Mouse (Mus musculus) stomach, embryonic 16.5 days (tissue): Measurements from ENCODE around the gene Surf2. TPM values are rescaled to one million over a fixed set of nuclear protein-coding genes. Genes with fewer than 3 reads are reported as not detected.
"Not testable (repeated sequence)": the region's sequence is repeated elsewhere in the genome, so short reads cannot be mapped to it uniquely, and the experiment has no call there.

ENCODE experiments used
- ATAC-seq: fragments of 200-750 bp; cut with Nextera tagmentation; 2 replicates; pipeline ENCODE4 v1.8.0; 2017; ENCODE audit warnings: moderate number of reproducible peaks, moderate TSS enrichment; ENCODE audit not compliant: insufficient read depth, low FRiP score
- H3K27ac ChIP-seq: fragments of 300-500 bp; sonication (generic); 2 replicates; pipeline ENCODE4 v1.5.1; 2014; ENCODE audit warnings: low read length
- H3K27me3 ChIP-seq: fragments of 300-500 bp; sonication (generic); 2 replicates; pipeline ENCODE4 v1.6.1; 2014; ENCODE audit warnings: low read length, control low read depth, mixed read lengths; ENCODE audit not compliant: control insufficient read depth, insufficient read depth
- H3K36me3 ChIP-seq: fragments of 300-500 bp; sonication (generic); 2 replicates; pipeline ENCODE4 v1.6.1; 2014; ENCODE audit warnings: low read length; ENCODE audit not compliant: control insufficient read depth, insufficient read depth
- H3K4me1 ChIP-seq: fragments of 300-500 bp; sonication (generic); 2 replicates; pipeline ENCODE4 v1.6.1; 2014; ENCODE audit warnings: low read length, control low read depth, mixed read lengths; ENCODE audit not compliant: control insufficient read depth, insufficient read depth
- H3K4me2 ChIP-seq: fragments of 300-500 bp; sonication (generic); 2 replicates; pipeline ENCODE4 v1.6.1; 2014; ENCODE audit warnings: low read depth, low read length, mixed read lengths
- H3K4me3 ChIP-seq: fragments of 300-500 bp; sonication (generic); replicated peaks from 2 replicates; pipeline ENCODE4 v1.5.1; 2014; ENCODE audit warnings: mild to moderate bottlenecking, low read length
- H3K9ac ChIP-seq: fragments of 300-500 bp; sonication (generic); 2 replicates; pipeline ENCODE4 v1.6.1; 2014; ENCODE audit warnings: low read length
- H3K9me3 ChIP-seq: fragments of 300-500 bp; sonication (generic); replicated peaks from 2 replicates; pipeline ENCODE4 v1.6.1; 2016; ENCODE audit warnings: low read length, control low read depth; ENCODE audit not compliant: control insufficient read depth
- WGBS: fragments of 180-500 bp; shearing (Covaris S2); extraction: QIAGEN DNeasy Blood & Tissue Kit; methylation state at CpG from one replicate; pipeline ENCODE4 v1.1.7; 2014; 5-methylcytosine and 5-hydroxymethylcytosine counted together
- polyA plus RNA-seq: library from polyadenylated mRNA; unstranded; fragments of >200 nt; fragmentation: Nextera tagmentation; extraction: Ambion mirVana; gene quantifications from 2 replicates; pipeline ENCODE4 v1.2.1, GENCODE M21; 2015

Gene Surf2
- polyA plus RNA-seq: 39.9 and 40.7 TPM in 2 replicates

DNA sequence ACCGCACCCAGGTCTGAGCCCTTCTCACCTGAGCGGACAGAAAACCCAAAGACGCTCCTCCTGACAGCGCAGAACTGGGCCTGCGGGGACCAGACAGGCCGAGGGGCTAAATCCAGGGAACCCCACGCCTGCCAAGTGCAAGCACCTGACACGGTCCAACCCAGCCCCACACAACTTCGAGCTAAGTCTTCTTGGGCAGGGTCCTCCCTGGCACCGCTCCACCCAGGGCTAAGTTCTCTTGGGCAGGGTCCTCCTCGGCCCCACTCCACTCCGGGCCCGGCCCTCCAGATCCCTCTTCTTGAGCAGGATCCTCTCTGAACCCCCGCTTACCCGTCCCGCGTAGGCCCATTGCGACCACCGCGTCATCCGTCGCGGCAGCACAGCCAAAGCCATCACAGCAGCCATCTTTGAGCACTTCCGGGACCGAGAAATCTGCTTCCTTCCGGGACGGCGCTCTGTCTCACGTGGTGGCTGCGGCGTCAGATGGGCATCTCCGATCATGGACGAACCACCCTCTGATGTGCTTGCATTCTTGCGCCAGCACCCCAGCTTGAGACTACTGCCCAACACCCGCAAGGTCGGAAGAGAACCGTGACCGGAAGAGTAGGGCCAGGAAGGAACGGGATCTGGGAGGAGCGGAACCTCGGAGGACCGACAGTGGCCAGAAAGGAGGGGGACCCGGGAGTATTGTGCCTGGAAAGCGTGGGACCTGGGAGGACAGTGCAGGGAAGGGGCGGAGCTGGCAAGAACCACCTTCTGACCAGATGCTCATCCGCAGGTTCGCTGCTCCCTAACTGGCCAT lies at the start of gene Surf2, which contains the start of gene Surf1:
TSS of gene Surf2 (plus strand) at position 441 of the 802 bp plus-strand sequence.
TSS of gene Surf1 (minus strand) at position 604 of the 802 bp plus-strand sequence.
- ATAC-seq: peak; percentile 62; the same call in 1 of the 2 replicates
- 2% methylated on average over 47 of the region's 47 CpGs for WGBS
- Histone ChIP-seq H3K9ac (peak within 1 kb of the TSS; percentile 78), H3K4me1 (peaks cover 27% of the 10 kb centered on the region), H3K27me3 (no peaks in the 10 kb centered on the region), H3K27ac (peak within 1 kb of the TSS; percentile 74), H3K4me3 (peak within 1 kb of the TSS; percentile 70), H3K9me3 (no peaks in the 10 kb centered on the region), H3K4me2 (peak within 1 kb of the TSS; percentile 88), H3K36me3 (peaks cover 42% of the 10 kb centered on the region)

DNA sequence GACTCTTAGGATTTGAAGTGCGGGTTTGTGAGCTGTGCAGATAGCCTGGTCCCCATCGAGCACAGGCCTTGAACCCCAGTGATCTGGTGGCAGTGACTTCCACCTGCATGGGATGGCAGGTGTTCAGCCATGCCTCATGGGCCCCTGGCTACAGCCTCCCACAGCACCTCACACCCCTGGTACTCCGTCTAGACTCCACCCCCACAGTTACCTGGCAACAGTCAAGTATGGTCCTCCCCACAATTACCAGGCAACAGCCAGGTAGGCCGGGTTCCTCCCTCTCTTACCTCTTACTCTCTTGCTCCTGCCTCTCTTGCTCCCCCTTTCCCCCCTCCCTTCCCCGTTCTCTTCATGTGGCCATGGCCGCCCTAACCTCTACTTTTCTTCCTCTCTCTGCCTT lies 45.5 kb upstream of the Surf2 start:
- no peaks in the 10 kb centered on the region for H3K9me3 ChIP-seq
- no peak for ATAC-seq
- H3K4me3 ChIP-seq: no peak overlapping the region
- no peaks in the 10 kb centered on the region for H3K36me3 ChIP-seq
- H3K27me3 ChIP-seq: no peaks in the 10 kb centered on the region
- no peak overlapping the region for H3K27ac ChIP-seq
- H3K4me1 ChIP-seq: no peaks in the 10 kb centered on the region
- H3K9ac ChIP-seq: no peak overlapping the region
- 60% methylated on average over 6 of the region's 6 CpGs for WGBS
- no peak overlapping the region for H3K4me2 ChIP-seq

DNA sequence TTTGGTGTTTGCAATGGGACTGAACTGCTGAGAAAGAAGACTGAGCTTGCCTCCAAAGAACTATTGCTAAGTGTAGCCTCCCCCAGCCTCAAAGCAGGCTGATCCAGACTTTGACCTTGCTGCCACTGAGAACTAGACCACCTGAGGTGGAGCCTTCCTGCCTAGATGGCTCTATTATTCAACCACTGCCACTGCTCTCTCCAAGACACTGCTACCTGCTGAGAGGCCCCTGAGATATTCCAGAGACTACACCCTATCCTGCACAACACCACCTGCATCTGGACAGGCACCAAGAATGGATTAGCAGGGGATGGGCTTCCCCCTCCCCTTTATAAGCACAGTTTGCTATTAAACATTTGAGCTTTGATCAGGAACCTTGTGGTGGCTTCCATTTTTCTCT lies 37.6 kb upstream of the Surf2 start:
- Histone ChIP-seq H3K4me3 (no peak overlapping the region), H3K27me3 (no peaks in the 10 kb centered on the region), H3K4me1 (no peaks in the 10 kb centered on the region), H3K9ac (no peak overlapping the region), H3K4me2 (no peak overlapping the region), H3K27ac (no peak overlapping the region), H3K36me3 (no peaks in the 10 kb centered on the region), H3K9me3 (no peaks in the 10 kb centered on the region; the same call in 1 of the 2 replicates)
- no peak for ATAC-seq

DNA sequence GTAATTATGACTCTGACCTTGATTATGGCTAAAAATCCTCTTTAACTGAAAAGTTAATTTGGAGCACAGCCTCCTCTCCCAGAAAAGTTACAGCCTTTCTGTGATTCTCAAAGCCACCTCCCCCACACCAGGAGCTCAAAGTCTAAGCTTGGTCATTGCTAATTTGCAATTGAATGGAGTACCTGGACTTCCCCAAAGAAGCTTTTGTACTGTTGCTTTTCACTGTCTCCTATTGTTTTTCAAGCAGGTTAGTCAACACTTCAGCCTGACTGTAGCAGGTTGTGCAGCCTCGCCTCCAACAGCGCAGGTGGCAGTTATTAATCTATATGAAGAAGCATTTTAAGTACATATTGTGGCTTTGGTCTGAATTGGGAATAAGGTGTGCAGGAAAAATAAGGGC lies 30.6 kb upstream of the Surf2 start:
- not testable (repeated sequence) for H3K4me2 ChIP-seq, H3K4me1 ChIP-seq, H3K9ac ChIP-seq, H3K27me3 ChIP-seq, H3K36me3 ChIP-seq, H3K9me3 ChIP-seq, ATAC-seq, H3K27ac ChIP-seq, H3K4me3 ChIP-seq
- whole genome bisulfite sequencing: 88% methylated on average over 2 of the region's 2 CpGs

DNA sequence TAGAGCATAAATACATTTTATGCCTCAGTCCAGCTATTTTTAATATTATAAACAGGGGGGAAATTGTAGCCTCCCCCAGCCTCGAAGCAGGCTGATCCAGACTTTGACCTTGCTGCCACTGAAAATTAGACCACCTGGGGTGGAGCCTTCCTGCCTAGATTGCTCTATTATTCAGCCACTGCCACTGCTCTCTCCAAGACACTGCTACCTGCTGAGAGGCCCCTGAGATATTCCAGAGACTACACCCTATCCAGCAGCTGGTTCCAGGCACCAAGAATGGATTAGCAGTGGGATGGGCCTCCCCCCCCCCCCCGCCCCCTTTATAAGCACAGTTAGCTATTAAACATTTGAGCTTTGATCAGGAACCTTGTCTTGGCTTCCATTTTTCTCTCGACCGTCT lies 30.0 kb upstream of the Surf2 start:
- not testable (repeated sequence) for H3K4me3 ChIP-seq, H3K9ac ChIP-seq, H3K4me2 ChIP-seq, ATAC-seq, H3K4me1 ChIP-seq, H3K27ac ChIP-seq, H3K9me3 ChIP-seq, H3K36me3 ChIP-seq, H3K27me3 ChIP-seq
- 76% methylated on average over 4 of the region's 4 CpGs for WGBS

DNA sequence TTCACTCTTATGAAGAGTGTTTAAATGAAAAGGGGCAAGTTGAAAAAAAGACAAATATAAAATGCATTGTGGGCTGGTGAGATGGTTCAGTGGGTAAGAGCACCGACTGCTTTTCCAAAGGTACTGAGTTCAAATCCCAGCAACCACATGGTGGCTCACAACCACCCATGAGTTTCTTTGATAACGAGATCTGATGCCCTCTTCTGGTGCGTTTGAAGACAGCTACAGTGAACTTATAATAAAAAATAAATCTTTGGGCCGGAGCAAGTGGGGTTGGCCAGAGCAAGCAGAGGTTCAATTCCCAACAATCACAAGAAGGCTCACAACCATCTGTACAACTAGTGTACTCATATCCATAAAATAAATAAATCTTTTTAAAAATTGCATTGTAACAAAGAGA lies 20.3 kb upstream of the Surf2 start:
- no peak overlapping the region for H3K27ac ChIP-seq
- ATAC-seq: no peak
- no peaks in the 10 kb centered on the region for H3K9me3 ChIP-seq
- H3K4me2 ChIP-seq: no peak overlapping the region
- H3K27me3 ChIP-seq: no peaks in the 10 kb centered on the region
- 90% methylated on average over 4 of the region's 4 CpGs for WGBS
- H3K9ac ChIP-seq: no peak overlapping the region
- no peak overlapping the region for H3K4me3 ChIP-seq
- peaks cover 2% of the 10 kb centered on the region; the same call in 1 of the 2 replicates for H3K4me1 ChIP-seq
- peaks cover 48% of the 10 kb centered on the region for H3K36me3 ChIP-seq

DNA sequence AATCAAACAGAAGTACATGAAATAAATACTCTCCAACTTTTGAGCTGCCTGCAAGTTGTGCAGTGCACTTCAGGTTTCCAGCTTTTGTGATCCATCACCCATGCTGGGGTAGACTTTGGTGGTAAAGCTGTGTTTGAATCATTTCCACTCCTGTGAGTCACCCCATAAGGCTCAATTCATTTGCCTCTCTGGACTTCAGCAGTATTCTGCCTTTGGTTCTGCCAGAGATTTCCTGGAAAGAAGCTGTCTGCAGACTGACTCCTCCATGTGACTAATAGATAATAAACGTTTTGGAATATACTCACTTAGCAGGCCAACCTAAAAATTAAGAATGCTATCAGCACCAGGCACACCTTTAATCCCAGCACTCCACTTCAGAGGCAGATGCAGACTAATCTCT lies 15.4 kb upstream of the Surf2 start:
- Histone ChIP-seq H3K9ac (no peak overlapping the region), H3K4me2 (no peak overlapping the region), H3K27me3 (no peaks in the 10 kb centered on the region), H3K36me3 (peaks cover 35% of the 10 kb centered on the region), H3K9me3 (no peaks in the 10 kb centered on the region), H3K4me1 (peaks cover 24% of the 10 kb centered on the region), H3K4me3 (no peak overlapping the region), H3K27ac (no peak overlapping the region)
- WGBS: 56% methylated on average over 1 of the region's 1 CpGs
- no peak for ATAC-seq

DNA sequence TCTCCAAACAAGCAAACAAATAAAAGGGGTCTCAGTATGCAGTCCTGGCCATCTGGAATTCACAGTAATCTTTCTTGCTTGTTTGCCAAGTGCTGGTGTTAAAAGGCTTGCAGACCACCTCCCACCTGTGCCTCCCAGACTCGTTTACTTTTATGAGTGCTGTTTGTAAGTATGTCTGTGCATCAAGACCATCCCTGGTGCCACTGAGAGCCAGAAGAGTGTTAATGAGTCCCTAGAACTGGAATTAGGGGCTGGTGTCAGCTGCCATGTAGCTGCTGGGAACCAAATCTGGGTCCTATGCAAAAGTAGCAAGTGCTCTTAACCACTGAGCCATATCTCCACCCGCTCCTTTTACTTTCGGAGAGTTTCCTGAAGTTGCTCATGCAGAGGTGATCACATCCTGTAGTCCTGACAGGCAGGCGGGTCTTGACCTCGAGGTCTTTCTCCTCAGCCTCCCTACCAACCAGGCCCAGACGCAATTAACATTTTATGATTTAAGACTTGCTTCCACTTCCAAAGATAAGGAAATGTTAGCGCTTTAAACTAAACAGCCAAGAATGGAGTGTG lies 14.2 kb upstream of the Surf2 start:
- WGBS: 7% methylated on average over 7 of the region's 7 CpGs
- ATAC-seq: no peak
- H3K4me2 ChIP-seq: peak overlapping the region; percentile 71
- H3K27me3 ChIP-seq: no peaks in the 10 kb centered on the region
- peaks cover 31% of the 10 kb centered on the region for H3K36me3 ChIP-seq
- H3K9ac ChIP-seq: peak overlapping the region; percentile 92
- peaks cover 24% of the 10 kb centered on the region for H3K4me1 ChIP-seq
- H3K9me3 ChIP-seq: no peaks in the 10 kb centered on the region
- H3K27ac ChIP-seq: peak overlapping the region; percentile 77; the same call in 1 of the 2 replicates
- peak overlapping the region; percentile 78 for H3K4me3 ChIP-seq

DNA sequence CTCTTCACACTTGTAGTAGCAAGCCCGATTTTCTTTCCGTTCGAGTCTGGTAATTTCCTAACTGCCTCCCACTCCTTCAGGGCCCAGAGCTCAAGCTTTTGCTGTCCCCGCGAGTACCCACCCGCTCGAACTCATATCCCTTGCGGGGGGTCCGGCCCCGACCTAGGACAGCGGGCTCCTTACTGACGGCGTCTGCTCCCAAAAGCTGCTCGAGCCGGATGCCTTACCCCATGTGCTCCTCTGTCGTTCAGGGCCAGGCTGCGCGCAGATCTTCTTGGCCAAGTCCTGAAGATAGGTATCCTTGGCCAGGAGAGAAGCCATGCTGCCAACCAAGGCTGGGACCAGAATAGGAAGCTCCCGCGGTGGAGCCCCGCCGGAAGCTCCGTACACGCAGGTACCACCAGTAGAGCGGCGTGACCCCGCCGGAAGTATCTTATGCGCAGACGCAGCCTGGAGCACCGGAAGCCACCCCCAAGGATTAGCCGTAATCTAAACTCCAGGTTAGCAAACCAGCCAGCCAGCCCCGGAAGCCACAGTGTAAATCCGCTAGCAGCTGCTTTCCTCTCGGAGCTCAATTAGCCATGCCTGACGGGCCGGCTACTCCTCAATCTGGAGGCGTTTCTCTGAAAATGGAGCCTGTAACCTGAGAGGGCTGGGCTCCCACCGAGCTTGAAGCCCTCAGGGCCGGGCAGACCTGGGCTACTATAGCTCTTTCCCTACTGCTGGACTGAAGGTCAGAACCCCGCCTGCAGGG lies 13.5 kb upstream of the Surf2 start, which contains the start of gene Surf6:
TSS of gene Surf6 (minus strand) at position 413 of the 754 bp plus-strand sequence.
- WGBS: under 1% methylated on average over 41 of the region's 41 CpGs
- Histone ChIP-seq H3K4me3 (peak within 1 kb of the TSS; percentile 78), H3K4me1 (peaks cover 24% of the 10 kb centered on the region), H3K27me3 (no peaks in the 10 kb centered on the region), H3K36me3 (peaks cover 27% of the 10 kb centered on the region), H3K9ac (peak within 1 kb of the TSS; percentile 92), H3K4me2 (peak within 1 kb of the TSS; percentile 71), H3K27ac (peak within 1 kb of the TSS; percentile 86), H3K9me3 (no peaks in the 10 kb centered on the region)
- peak; percentile 96 for ATAC-seq
